Mouse (Mus musculus) megakaryocyte, adult 5-6 weeks (primary cell): ENCODE data around the gene Gpr173. TPM values are rescaled to one million over a fixed set of nuclear protein-coding genes. Genes with fewer than 3 reads are reported as not detected.
"Not testable (repeated sequence)": the region's sequence is repeated elsewhere in the genome, so short reads cannot be mapped to it uniquely, and the experiment has no call there.

Experiments used
- ATAC-seq: 2 replicates; pipeline ENCODE4 v1.8.0; 2016; ENCODE audit warnings: mild to moderate bottlenecking, inconsistent platforms; ENCODE audit not compliant: poor library complexity, severe bottlenecking
- total RNA-seq, 2 experiments: library from RNA; stranded (forward) in 1 of 2; stranded (reverse) in 1 of 2; fragments of 153-499, 151-499 nt in 1 of 2; fragments of 221-1000, 200-1000 nt in 1 of 2; gene quantifications; 2 replicates each; pipeline versions ENCODE4 v1.2.3 to v1.2.4; 2015 to 2017

Gpr173 gene
- total RNA-seq (2015) (not detected in 2 replicates), total RNA-seq (2017) (not detected in 2 replicates)

DNA sequence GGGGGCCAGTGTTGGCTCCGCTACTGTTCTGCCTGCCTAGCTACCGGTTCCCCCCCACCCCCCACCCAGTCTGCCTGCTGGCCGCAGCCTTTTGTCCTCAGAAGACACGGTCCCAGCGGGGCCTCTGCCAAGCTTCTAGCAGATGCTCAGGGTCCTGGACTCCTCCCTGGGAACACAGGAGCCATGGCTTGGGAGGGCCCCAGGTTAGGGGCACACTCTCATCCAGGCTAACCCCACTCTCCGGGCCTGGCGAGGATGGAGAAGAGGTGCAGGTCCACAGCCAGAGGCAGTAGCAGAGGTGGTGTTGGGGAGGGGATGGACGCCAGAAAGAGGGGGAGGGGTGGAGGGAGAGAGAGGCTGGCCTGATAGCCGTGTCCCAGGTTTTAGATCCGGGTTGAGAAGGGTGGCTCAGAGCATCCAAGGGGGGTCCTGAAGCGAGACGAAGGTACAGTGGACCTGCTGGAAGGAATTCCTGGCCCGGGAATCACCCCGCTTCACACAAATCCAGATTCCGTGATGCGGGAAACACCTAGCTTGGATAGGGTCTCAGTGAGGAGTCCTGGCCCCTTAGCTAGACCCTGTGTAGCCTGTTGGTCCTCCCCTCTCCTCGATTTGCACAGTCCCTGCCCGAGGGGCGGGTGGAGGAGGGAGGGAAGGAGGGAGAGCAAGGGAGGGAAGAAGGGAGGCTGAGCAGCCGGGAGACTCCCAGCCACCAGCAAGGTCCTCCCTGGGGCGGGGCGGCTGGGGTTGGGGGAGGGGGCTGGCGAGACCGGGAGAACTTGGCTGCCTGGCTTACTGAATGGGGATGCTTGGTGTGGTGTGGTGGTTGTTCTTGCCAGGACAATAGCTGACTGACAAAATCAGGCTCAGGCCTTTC is at the start of gene Gpr173:
TSS of gene Gpr173 (minus strand) at position 308 of the 877 bp plus-strand sequence.
- ATAC-seq: no peak

DNA sequence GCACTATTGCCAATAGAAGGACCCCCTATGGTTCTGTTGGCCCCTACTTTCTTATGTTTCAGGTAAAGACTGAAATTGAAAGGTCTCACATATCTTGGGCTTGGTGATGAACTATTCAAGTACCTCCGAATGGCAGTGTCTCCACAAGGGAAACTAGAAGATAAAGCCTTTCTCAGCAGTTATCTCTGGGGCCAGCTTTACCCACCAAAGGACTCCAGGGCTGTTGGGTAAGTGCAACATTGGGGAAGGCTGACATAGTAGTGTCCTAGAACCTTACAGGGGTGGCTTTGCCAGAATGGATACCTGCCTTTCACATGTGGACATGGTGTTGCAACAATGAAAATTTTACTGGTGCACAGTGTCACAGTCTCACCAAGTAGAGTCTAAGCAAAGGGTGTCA is 34.7 kb upstream of the Gpr173 start:
- no peak for ATAC-seq

DNA sequence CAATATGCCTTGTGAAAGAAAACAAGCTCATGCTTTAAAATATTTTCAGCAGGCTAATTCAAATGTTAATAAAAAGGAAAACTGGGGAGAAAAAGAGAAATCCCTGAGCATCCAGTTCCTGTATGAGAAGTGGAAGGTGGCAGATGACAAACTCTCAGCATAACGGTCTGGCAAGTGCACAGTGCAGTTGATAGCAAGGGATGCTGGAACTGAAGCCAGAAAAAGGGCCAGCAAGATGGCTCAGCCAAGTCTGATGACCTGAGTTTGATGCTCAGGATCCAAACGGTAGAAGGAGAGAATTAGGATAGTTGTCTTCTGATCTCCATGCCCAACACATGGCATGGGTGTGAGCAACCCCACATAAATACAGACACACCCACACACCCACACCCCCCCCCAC is 31.6 kb upstream of the Gpr173 start:
- ATAC-seq: no peak

DNA sequence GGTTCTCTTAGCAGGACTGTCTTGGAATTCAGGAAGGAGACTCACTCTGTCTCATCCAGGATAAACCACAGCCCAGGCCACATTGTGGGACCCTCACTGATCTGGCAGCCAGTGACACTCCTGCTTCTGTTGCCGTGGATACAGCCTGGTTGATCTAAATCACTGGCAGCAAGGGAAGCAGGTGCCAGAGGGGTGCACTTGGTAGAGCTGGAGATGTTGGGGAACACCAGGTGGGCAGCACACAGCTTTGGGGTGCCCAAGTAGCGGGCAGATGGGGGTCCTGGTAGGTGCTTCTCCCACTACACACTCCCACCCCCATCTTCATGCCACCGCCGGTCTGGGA is 479 bp downstream of the Gpr173 start:
- ATAC-seq: no peak

DNA sequence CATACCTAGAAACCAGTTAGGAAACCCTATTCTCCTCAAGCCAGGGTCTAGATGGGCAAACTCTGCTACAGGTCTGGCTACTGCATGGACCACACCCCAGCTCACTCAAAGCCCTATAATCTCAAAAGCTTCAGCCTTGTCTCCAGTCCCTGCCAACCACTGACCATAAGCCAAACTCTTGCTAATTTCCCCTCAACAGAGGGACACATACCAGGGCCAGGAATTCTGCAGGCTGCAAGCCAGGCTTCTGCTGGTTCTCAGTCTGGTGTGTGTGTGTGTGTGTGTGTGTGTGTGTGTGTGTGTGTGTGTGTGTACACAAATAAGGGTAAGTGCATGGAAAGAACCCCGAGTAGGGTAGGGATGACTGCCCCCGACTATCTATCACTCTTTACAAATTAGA is 2.1 kb downstream of the Gpr173 start:
- ATAC-seq: no peak

DNA sequence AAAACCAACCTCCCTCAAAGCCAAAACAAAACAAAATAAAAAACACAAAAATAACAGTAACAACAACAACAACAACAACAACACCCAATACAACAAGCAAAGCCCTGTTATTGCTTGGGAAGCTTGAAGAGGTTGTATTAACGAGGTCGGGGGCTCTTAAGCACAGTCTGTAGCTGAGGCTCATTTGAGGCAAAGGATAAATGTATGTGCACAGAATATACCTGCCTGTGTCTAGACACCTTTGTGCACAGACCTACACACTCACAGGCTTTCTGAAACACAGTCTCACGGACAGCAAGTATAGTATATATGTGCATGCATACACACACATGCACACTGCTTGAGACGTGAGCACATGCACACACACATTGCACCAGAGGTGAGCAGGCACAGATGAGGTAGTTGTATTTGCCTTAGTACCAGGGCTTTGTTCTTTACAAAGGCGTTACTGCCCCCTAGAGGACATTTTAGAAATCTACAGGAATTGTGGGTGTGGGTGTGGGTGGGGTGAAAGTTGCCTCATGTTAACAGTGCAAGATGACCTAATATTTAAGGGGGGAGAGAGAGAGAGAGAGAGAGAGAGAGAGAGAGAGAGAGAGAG is 15.9 kb downstream of the Gpr173 start:
- ATAC-seq: peak; percentile 91

DNA sequence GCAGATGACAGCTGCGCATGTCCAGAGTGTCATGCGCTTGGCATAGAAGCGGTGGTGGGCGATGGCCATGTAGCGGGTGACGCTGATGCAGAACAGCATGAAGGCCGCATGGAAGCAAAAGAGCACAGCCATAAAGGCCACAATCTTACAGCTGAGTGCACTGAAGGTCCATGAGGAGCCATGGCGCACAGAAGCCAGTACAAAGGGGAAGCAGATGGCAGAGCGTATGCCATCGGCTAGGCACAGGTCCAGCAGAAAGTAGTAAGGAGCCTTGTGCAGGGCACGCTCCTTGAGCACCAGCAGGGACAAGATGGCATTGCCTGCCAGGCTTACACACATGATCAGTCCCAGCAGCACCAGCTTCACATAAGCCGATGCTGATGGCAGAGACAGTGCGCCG is 21.5 kb downstream of the Gpr173 start:
- no peak for ATAC-seq

DNA sequence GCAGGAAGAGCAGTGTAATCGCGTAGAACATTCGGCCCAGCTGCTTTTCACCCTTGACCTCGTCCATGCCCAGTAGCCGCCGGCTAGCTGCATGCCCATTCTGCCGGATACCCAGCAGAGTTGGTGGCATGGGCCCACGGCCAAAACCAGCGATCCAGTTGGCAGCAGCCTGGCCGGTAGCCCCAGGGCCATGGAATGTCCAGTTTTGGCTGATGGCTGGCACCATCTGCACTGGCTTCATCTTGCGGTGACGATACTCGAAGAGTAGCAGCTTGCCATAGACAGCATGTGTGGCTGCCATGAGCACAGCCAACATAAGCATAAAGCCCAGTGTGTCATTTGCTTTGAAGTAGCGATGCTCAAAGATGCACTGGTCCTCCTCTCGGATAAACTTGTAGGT is 21.9 kb downstream of the Gpr173 start:
- no peak for ATAC-seq

DNA sequence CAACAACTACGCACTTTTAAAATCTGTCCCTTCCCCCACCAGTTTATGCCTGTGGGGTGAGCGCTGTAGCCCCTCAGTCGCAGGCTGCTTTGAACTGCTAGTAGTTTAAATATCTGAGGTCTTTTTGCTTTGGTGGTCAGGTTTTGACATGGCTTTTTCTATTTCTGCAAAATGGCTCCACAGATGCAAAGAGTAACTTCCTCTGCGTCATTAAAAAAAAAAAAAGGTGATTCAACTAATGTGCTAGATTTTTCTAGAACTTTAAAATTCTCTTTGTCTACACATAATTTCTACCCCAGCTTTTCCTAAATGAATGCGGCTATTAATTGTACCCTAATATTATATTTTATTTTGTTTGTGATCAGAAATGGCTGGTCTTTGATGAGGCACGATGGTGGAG is 25.6 kb downstream of the Gpr173 start:
- 0 out of 2 replicates have a peak, but pooled peaks have one; percentile 2 for ATAC-seq

DNA sequence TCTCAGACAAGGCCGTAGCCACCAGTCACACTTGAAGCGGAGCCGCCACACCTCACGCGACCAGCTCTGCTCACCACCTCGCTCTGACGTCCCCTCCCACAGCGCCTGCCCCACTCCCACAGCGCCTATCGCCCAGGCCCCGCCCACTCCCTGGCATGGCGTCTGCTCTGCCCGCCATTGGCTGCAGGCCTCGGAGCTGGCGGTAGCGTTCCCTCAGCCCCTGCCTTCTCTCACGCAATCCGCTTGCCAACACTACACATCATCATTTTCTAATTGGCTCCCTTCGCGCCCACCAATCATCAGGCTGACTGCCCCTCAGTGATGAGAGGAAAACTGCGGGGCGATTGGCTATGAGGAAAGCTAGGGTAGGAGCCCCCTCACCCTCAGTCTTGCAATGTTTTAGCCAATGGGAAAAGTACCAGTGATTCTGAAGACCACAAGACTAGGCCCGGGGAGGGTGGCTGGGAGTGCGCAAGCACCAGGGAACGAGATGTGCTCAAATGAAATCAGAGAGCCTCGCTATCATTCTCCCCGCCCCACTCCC is 26.1 kb downstream of the Gpr173 start, which contains the start of gene Tspyl2:
TSS of gene Tspyl2 (minus strand) at position 68 of the 544 bp plus-strand sequence.
- ATAC-seq: peak; percentile 98

DNA sequence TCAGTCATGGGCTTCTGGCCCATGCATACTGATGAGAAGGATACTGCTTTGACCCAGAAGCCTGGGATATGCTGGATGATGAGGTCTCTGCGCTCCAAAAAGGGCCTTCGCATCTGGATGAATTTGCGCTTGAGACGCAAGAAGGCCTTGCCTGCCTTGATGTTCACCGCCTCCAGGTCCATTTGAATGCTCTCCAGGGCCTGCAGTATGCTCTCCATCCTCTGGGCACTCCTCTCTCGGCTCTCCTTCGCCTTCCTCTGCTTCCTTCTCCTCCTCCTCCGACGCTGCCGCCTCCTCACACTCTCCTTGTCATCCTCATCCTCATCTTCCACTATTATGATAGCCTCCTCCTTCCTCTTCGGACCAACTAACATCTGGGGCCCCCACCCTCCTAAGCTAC is 27.0 kb downstream of the Gpr173 start:
- no peak for ATAC-seq

DNA sequence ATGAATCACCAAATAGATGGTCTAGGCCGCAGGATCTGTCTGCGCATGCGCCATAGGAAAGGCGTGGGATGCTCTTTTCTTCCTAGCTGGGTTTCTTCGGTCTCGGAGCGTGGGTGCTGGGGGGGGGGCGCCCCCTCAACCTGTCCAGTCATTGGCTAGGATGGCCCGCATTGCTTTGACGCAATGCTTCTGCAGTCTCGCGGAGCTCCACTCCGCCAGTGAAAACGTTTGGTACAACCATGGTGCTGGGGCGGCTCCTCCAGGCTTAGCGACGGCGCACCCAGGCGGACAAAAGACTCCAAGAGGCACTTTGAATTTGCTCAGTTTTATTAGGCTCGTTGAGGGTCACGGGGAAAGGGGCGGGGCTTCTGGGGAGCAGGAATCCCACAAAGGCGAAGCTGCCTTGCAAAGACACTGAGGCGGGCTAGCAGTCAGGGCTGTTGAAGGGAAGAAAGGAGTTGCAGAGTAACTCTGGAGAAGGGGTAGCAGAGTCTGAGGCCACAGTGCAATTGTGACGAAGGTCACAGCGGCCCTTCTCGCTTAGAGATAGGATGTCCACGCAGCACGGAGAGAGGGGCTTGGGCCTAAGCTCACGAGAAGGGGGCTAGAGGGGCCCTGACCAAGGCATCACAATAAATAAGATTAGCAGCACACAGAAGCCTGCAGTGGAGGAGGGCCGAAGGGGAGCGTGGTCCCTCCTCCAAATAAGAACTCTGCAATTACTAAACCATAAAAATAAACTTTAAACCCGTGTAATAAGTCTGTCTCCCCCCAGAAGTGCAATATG is 31.8 kb downstream of the Gpr173 start:
- peak; percentile 99 for ATAC-seq

DNA sequence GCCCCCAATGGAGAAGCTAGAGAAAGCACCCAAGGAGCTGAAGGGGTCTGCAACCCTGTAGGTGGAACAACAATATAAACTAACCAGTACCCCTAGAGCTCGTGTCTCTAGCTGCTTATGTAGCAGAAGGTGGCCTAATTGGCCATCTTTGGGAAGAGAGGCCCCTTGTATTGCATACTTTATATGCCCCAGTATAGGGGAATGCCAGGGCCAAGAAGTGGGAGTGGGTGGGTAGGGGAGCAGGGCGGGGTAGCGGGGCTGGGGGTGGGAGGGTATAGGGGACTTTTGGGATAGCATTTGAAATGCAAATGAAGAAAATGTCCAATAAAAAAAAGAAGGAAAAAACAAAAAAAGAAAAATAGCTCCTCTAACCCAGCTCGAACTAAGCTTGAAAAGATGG is 32.4 kb downstream of the Gpr173 start:
- not testable (repeated sequence) for ATAC-seq

DNA sequence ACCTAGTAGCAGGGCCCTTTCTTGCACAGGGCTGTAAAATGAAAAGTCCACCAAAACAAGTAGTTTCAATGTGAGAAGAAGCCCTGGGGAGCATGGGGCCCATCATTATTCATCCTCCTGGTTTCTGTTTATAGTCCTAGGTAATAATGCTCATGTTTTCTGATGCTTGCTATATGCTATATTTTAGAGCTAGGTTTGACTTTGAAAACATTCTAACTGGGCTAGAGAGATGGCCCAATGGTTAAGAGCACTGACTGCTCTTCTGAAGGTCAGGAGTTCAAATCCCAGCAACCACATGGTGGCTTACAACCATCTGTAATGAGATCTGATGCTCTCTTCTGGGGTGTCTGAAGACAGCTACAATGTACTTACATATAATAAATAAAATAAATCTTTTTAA is 39.1 kb downstream of the Gpr173 start:
- ATAC-seq: not testable (repeated sequence)

DNA sequence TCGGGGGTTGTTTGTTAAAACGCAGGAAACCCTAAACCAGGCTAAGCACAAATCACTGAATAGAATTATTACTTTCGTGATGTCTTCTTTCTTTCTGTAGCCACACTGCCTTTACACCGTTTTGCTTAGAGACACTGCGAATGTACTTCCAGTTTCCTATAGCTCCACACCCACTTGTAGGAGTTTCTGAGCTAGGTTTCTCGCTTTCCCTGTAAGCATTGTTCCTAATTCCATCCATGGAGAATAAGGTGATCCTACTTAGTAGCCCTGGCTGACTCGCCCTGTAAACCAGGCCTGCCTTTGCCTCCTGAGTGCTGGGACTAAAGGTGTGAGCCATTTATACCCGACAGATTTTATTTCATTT is 40.8 kb downstream of the Gpr173 start:
- ATAC-seq: peak; percentile 28

DNA sequence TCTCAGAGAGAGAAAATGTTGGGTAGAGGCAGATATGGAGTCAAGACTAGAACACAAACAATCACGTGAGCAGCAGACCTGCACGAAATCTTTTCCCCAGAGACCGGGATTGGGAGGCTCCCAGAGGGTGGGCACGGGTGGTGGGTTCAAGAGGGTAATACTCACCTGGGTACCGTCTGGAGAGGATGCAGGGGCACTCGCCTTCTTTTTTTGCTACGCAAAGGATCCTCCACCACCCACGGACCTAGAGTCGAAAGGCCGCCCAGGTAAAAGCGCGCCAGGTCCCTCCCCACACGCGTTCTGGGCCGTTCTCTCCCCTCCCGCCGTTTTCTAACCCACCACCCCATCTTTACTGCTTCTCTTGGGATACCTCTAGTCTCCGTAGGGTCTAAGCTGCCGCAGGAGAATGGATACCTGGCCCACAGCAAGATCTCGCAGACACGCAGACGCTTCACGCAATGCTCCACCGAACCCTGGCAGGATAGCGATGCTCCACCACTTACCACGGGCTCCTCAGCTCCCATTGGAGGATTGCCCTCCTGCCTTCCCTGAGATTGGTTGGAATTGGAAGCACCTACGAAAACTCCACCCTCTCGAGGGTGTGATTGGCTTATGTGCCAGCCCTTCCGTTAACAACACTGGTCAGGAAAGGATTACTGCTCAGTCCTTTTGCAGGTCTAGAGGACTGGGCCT is 41.4 kb downstream of the Gpr173 start, which contains the start of gene Kantr:
TSS of gene Kantr (minus strand) at position 500 of the 693 bp plus-strand sequence.
- ATAC-seq: peak; percentile 99

DNA sequence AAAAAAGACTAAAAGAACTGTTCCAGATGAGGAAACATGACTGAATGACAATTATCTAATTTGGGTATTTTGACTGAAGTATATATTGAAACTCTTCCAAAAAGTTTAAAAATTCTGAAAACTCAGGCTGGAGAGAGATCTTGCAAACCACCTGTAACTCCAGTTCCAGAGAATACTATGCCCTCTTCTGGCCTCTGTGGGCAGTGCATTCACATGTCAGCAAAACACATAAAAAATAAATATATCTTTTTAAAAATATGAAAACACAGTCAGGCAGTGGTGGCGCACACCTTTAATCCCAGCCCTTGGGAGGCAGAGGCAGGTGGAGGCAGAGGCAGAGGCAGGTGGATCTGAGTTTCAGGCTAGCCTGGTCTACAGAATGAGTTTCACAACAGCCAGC is 44.9 kb downstream of the Gpr173 start:
- ATAC-seq: no peak

DNA sequence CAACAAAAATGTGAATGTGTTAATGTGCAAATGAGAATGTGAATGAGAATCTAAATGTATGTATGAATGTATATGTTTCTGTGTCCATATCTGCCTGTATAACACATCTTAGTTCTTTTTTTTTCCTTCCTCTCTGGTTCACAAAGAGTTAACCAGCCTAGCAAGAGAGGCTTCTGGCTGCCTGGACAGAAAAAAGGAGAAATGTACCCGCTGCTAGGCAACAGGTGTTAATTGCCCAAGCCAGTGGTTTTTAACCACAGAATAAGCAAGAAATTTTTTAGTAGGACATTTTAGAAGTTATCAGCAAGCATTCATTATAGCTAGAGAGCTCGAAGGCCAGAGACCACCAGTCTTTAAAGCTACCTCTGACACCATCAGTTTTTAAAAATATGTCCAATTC is 45.7 kb downstream of the Gpr173 start:
- ATAC-seq: peak; percentile 60

DNA sequence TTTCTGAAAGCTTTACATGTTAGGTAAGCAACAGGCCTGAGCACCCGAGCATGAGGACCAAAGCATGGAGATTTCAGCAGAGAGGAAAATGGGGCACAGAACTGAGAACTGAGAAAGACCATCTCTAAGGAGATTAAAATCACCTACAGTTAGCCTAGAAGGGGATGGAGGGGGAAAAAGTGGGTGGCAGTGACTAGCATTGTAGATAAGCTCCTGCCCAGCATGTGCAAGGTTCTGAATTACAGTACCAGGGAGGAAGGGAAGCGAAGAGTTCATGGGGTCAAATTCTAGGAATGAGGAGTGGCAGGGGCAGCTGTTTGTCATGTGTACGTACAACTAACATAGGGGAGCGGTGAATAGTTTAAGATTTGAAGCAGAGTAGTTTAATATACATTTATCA is 48.0 kb downstream of the Gpr173 start:
- ATAC-seq: no peak

DNA sequence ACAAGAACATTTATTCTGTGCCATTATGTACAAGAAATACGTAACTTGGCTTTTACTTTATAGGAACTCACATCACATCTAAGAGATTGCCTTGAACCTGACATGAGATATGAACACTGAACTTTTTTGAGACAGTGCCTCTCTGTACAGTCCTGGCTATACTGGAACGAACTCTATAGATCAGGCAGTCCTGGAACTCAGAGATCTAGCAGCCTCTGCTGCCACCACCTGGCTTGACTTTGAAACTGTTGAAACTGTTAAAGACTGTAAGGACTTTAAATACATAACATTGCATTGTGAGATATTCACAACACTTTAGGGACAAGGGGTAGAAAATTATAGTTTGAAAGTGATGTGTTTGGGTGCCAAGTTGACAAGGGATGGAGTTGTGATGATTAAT is 60.6 kb downstream of the Gpr173 start:
- peak; percentile 67 for ATAC-seq

DNA sequence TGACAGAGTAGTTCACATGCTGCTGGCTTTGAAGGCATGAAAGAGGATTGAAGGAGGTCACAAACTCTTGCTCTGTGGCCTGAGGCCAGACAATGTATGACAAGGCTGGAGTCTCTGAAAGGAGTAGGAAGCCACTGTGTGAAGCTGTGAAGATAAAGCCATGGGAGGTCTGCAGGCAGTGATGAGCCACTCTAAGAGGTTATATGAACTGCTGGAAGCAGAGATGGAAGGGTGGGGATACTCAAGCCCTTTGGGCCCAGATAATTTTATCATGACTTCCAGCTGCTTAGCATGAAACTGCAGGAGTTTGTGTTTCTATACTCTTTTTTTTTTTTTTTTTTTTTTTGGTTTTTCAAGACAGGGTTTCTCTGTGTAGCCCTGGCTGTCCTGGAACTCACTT is 61.1 kb downstream of the Gpr173 start:
- ATAC-seq: no peak
